Mouse (Mus musculus) cerebellum, postnatal 25 days (tissue): ENCODE results near the gene Fgf15.
"Not testable (repeated sequence)": the region's sequence is repeated elsewhere in the genome, so short reads cannot be mapped to it uniquely, and the experiment has no call there.

ENCODE experiments used
- DNase-seq, 2 experiments: peaks; one replicate each; pipeline ENCODE4 v3.0.0; 2021; ENCODE audit warnings: mixed read lengths in 2 of 2

Fgf15 gene

GRCm38 (mm10) chr7:144891863-144892262 lies 4.5 kb upstream of the Fgf15 start:
- DNase-seq: no peak

DNA sequence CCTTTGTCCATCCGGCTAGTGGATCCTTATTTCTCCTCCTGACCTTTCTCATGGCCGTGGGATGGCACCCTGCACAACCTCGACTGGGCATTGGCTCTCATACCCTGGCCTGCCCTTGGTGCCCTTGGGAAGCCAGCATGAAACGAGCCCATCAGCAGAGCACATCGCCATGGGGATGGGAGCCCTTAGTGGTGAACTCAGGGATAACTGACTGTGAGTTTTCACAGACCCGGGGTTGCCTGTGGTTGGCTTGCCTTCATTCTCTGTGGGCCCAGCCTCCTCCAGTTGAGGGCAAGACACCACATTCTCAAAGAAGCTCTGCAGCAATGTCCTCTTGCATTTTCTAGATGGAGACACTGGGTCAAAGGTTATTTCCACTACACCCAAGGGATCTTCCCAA lies 4.0 kb upstream of the Fgf15 start:
- no peak for DNase-seq

- peak; percentile 32 to 56 for DNase-seq
Measured at GRCm38 (mm10) chr7:144894191-144894590, 2.1 kb upstream of the Fgf15 start.

GRCm38 (mm10) chr7:144894706-144895105 lies 1.6 kb upstream of the Fgf15 start:
- DNase-seq: no peak

- DNase-seq: peak; percentile 79 to 88
Measured at GRCm38 (mm10) chr7:144895305-144896111, 823 bp upstream of the Fgf15 start.

GRCm38 (mm10) chr7:144898506-144898905 lies 2.2 kb downstream of the Fgf15 start:
- DNase-seq: no peak

GRCm38 (mm10) chr7:144905514-144905913 lies 9.2 kb downstream of the Fgf15 start:
- DNase-seq: not testable (repeated sequence)

- peak; percentile 75 to 86 for DNase-seq
Measured at GRCm38 (mm10) chr7:144906708-144907397, 10.5 kb downstream of the Fgf15 start.

DNA sequence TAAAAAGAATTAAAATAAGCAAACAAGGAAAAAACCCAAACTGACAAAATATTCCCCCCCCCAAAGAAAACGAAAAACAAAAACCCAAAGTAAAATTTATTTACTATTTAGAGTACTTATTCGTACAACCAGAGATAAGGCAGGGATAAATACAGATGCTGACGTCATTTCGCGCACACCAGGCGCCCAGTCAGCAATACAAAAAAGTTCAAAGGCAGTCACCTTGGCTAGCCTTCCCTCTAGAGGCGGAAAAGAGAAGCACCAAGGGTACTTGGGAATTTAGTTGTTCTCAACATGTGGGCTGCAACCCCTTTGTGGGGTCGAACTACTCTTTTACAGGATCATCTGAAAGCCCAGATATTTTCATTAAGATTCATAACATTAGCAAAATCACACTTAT lies 11.5 kb downstream of the Fgf15 start:
- no peak for DNase-seq

DNA sequence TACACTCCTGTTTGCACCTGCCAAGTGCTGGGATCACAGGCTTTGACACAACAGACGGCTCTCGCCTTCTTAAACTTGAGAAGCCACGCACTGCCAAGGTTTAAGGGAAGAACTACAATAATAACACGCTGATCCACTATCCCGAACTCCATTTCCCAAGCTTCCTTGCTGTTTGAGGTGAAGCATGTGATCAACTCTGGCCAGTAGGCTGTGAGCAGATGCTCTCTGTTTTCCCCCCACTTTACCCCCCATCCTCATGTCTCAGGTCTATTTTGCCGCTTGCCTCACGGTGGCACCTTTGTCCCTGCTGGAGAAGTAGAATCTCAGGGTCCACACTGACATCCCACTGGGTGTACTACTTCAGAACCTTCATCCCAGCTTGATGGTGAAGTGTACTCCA lies 12.4 kb downstream of the Fgf15 start:
- DNase-seq: peak in 1 of 2 experiments; percentile 22

DNA sequence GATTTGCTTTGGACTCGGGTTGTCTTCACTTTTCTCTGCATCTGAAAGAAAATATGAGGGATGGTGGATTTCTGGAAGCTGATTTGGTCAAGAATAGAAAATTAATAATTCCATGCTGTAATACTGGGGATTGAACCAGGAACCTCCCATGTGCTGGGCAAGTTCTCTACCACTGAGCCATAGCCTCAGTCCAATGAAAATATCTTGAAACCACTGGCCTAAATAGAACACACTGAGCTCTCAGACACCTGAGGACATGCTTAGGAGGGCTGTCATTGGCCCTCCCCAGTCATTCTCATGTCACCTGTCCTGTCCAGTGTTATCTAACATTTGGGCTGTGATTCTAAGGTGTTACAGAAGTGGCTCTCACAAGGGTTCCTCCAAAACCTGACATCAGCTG lies 14.8 kb downstream of the Fgf15 start:
- no peak for DNase-seq

GRCm38 (mm10) chr7:144912897-144913296 lies 16.6 kb downstream of the Fgf15 start:
- DNase-seq: peak; percentile 78 to 81

GRCm38 (mm10) chr7:144914296-144914947 lies 18.1 kb downstream of the Fgf15 start:
- DNase-seq: peak in 1 of 2 experiments; percentile 50

GRCm38 (mm10) chr7:144914948-144915750 lies 18.8 kb downstream of the Fgf15 start, which contains the start of gene LTO1:
Gene LTO1 (plus strand): TSS chr7:144915100.
- DNase-seq: peak; percentile 90 to 93

GRCm38 (mm10) chr7:144918823-144919222 lies 22.5 kb downstream of the Fgf15 start:
- DNase-seq: no peak

DNA sequence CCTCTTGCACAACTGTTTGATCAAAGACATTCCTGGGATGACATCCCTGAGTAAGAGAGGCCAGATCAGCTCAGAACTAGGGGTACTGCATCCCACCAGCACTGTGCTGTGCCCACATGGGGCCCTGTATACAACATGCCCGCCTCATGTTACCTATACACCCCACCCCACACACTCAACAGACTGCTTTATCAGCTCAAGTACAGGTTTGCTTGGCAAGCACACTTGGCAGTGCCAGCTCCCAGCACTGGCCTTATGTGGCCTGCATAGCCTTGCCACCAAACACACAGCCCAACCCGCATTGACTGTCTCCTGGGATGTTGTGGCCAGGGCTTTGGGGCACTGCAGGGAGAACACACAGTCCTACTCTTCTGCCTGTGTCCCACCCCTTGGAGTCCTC lies 31.3 kb downstream of the Fgf15 start:
- DNase-seq: peak; percentile 29 to 46

DNA sequence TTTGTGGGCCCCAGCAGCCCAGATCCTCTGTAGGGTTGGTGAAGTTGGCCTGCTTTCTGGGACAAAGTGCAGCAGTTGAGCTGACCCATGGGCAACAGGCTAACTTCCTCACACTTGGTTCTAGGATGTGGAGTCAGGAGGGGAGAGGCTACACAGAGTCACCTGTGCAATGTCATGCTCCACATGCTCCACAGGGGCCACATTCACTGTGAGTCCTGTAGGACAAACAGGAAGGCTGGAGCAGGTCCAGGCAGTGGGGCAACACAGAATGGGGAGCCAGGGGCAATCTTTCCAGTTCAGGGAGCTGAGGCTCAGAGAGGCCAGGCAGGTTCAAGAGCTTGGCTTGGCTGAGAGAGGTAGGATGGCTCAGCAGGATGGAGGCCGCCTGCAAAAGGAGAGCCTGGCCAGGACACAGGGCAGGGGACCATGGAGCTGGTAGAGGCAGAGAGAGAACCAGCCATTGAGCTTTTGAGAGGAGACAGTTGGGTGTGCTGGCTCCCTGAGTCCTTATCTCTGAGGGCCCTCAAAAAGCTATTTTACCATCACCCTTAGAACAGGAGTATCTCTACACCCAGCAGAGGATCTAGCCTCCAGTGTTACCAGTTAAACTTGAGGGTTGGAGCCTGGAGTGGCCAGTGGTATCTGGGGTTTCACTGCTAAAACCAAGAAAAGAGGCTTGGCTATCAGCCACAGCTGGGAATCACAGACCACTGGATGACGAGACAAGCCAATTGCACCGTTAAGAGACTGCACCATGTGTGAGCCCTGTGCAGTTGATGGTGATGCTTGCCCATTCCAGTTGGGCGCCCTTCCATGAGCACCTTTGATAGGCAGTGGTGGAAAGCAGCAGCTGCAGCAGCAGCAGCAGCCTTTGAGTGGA lies 31.9 kb downstream of the Fgf15 start:
- peak in 1 of 2 experiments; percentile 27 for DNase-seq

- no peak for DNase-seq
Measured at GRCm38 (mm10) chr7:144928889-144929210, 32.5 kb downstream of the Fgf15 start.

DNA sequence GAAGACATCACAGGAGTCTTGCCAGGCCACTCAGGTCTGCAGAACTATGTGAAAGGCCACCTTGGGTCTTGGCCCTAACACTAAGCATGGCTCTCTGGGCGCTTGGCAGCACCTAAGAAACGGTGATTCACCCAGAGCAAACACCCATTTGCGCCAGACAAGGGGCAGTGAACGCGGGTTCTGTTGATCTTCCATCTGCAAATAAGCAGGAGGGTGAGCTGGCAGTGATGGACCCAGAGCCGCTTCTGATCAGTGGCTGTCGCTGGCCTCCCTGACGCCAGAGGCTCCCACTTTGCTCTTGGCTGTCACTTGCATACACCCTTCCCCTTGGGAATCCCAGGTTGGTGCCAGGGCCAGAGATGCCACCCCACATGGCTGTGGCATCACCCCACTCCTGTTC lies 33.2 kb downstream of the Fgf15 start:
- DNase-seq: peak; percentile 26 to 30

DNA sequence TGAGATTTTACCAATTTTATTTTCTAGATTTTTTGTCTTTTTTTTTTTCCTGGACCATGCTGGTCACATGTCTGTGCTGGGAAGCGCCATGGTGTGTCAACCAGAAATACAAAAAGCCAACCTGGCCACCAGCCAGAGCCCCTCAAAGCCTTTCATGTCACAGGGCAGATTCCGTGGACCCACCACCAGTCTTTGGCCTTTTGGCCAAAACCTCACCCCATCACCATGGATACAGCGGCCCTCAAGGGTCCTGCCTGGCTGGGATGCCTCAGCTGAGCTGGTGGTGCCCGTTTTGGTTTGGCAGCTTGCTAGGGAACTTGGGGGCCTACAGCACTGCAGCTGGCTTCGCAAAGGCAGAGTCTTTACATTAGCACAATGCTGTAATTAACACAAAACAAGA lies 33.6 kb downstream of the Fgf15 start:
- peak in 1 of 2 experiments; percentile 34 for DNase-seq

DNA sequence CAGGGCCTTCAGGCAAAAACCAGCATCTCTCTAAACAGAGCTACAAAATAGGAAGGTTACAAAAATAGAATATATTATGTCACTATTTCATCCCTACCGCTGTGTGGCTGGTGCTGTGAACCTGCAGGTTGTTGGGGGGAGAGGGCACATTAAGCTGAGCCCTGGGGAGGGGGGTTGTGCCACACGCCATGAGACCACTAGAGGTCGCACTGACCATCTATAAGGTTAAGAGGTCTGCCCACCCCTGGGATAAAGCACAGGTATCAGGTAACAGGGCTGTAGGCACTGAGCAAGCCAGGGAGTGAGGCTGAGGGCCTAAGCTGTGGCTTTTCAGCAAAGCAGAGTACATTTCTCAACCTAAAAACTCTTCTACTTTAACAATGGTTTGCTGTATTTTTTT lies 35.4 kb downstream of the Fgf15 start:
- peak; percentile 63 to 73 for DNase-seq
